Mouse (Mus musculus) forebrain, embryonic 10.5 days (tissue): ENCODE results near the gene Dlec1. TPM values are rescaled to one million over a fixed set of nuclear protein-coding genes. Genes with fewer than 3 reads are reported as not detected.

Source experiments
- DNase-seq: peaks from one replicate; pipeline ENCODE4 v3.0.0-alpha.2; 2017; ENCODE audit warnings: low spot score; ENCODE audit errors: extremely low spot score
- H3K27ac ChIP-seq: fragments of 300-500 bp; sonication (generic); 2 replicates; pipeline ENCODE4 v1.5.1; 2016; ENCODE audit warnings: mild to moderate bottlenecking
- H3K27me3 ChIP-seq: fragments of 300-500 bp; sonication (generic); 2 replicates; pipeline ENCODE4 v1.6.1; 2016; ENCODE audit warnings: mild to moderate bottlenecking; ENCODE audit not compliant: poor library complexity, severe bottlenecking
- H3K36me3 ChIP-seq: fragments of 300-500 bp; sonication (generic); replicated peaks from 2 replicates; pipeline ENCODE4 v1.6.1; 2016; ENCODE audit warnings: mild to moderate bottlenecking, moderate library complexity
- H3K4me1 ChIP-seq: fragments of 300-500 bp; sonication (generic); 2 replicates; pipeline ENCODE4 v1.6.1; 2016
- H3K4me3 ChIP-seq: fragments of 300-500 bp; sonication (generic); 2 replicates; pipeline ENCODE4 v1.5.1; 2016; ENCODE audit warnings: mild to moderate bottlenecking, moderate library complexity
- H3K9me3 ChIP-seq: fragments of 300-500 bp; sonication (generic); 2 replicates; pipeline ENCODE4 v1.6.1; 2016; ENCODE audit warnings: mild to moderate bottlenecking, moderate library complexity
- WGBS: fragments of 180-500 bp; shearing (Covaris S2); methylation state at CpG from one replicate; pipeline ENCODE4 v1.1.7; 2016; 5-methylcytosine and 5-hydroxymethylcytosine counted together
- polyA plus RNA-seq: library from polyadenylated mRNA; unstranded; fragments of >200 nt; fragmentation: Nextera tagmentation; extraction: Ambion mirVana; gene quantifications from 2 replicates; pipeline ENCODE4 v1.2.1, GENCODE M21; 2016

The Dlec1 gene
- polyA plus RNA-seq, 1 experiment from 2014 or later, result 1.1 TPM

GRCm38 (mm10) chr9:119092473-119093418 lies 9.5 kb upstream of the Dlec1 start:
- WGBS, result 3% methylated on average over 45 of the region's 45 CpGs
- peaks cover 78% of the 10 kb centered on the region for H3K4me1 ChIP-seq
- peak overlapping the region; percentile 65 for H3K27ac ChIP-seq
- H3K36me3 ChIP-seq, result no peaks in the 10 kb centered on the region
- peaks cover 78% of the 10 kb centered on the region for H3K27me3 ChIP-seq
- peak overlapping the region; percentile 64 for H3K4me3 ChIP-seq
- peak; percentile 50 for DNase-seq
- H3K9me3 ChIP-seq, result no peaks in the 10 kb centered on the region

- H3K4me1 ChIP-seq, result peaks cover 73% of the 10 kb centered on the region
- DNase-seq, result peak; percentile 61
- H3K36me3 ChIP-seq, result no peaks in the 10 kb centered on the region
- peaks cover 77% of the 10 kb centered on the region for H3K27me3 ChIP-seq
- peak within 1 kb of the TSS; percentile 64 for H3K4me3 ChIP-seq
- peak within 1 kb of the TSS; percentile 65 for H3K27ac ChIP-seq
- H3K9me3 ChIP-seq, result no peaks in the 10 kb centered on the region
- WGBS, result 8% methylated on average over 45 of the region's 45 CpGs
These were observed 8.6 kb upstream of the Dlec1 start, which contains the start of gene Plcd1 for GRCm38 (mm10) chr9:119093419-119094295. TSS of gene Plcd1 (minus strand) at chr9:119093502.

- peaks cover 64% of the 10 kb centered on the region for H3K4me1 ChIP-seq
- no peak overlapping the region for H3K4me3 ChIP-seq
- H3K9me3 ChIP-seq, result no peaks in the 10 kb centered on the region
- DNase-seq, result no peak
- no peaks in the 10 kb centered on the region for H3K36me3 ChIP-seq
- 79% methylated on average over 13 of the region's 13 CpGs for WGBS
- H3K27ac ChIP-seq, result no peak overlapping the region
- peaks cover 73% of the 10 kb centered on the region for H3K27me3 ChIP-seq
These were observed 7.7 kb upstream of the Dlec1 start for GRCm38 (mm10) chr9:119094462-119095109.

- 20% methylated on average over 15 of the region's 15 CpGs for WGBS
- no peak overlapping the region for H3K27ac ChIP-seq
- no peaks in the 10 kb centered on the region for H3K9me3 ChIP-seq
- H3K36me3 ChIP-seq, result no peaks in the 10 kb centered on the region
- H3K4me1 ChIP-seq, result peaks cover 48% of the 10 kb centered on the region
- DNase-seq, result no peak
- no peak overlapping the region for H3K4me3 ChIP-seq
- peaks cover 34% of the 10 kb centered on the region for H3K27me3 ChIP-seq
These were observed 1.9 kb upstream of the Dlec1 start for GRCm38 (mm10) chr9:119100177-119100898.

GRCm38 (mm10) chr9:119102783-119103113 lies 470 bp downstream of the Dlec1 start:
- Histone ChIP-seq H3K4me3 (peak overlapping the region; percentile 76), H3K27me3 (peaks cover 19% of the 10 kb centered on the region), H3K9me3 (no peaks in the 10 kb centered on the region), H3K36me3 (no peaks in the 10 kb centered on the region), H3K27ac (peak overlapping the region; percentile 37; the same call in 1 of the 2 replicates), H3K4me1 (peaks cover 29% of the 10 kb centered on the region)
- 4% methylated on average over 19 of the region's 19 CpGs for WGBS
- DNase-seq, result no peak

- no peak overlapping the region for H3K27ac ChIP-seq
- no peak for DNase-seq
- H3K4me1 ChIP-seq, result peaks cover 29% of the 10 kb centered on the region
- H3K4me3 ChIP-seq, result no peak overlapping the region
- H3K36me3 ChIP-seq, result no peaks in the 10 kb centered on the region
- H3K9me3 ChIP-seq, result no peaks in the 10 kb centered on the region
- WGBS, result 91% methylated on average over 4 of the region's 4 CpGs
- H3K27me3 ChIP-seq, result peaks cover 19% of the 10 kb centered on the region
These were observed 5.3 kb downstream of the Dlec1 start for GRCm38 (mm10) chr9:119107566-119107965.

- Histone ChIP-seq H3K4me1 (peaks cover 19% of the 10 kb centered on the region), H3K4me3 (no peak overlapping the region), H3K27me3 (no peaks in the 10 kb centered on the region), H3K9me3 (no peaks in the 10 kb centered on the region), H3K36me3 (no peaks in the 10 kb centered on the region), H3K27ac (peak overlapping the region; percentile 63; the same call in 1 of the 2 replicates)
- no peak for DNase-seq
- WGBS, result 45% methylated on average over 12 of the region's 12 CpGs
These were observed 7.5 kb downstream of the Dlec1 start for GRCm38 (mm10) chr9:119109685-119110353.

- 51% methylated on average over 3 of the region's 3 CpGs for WGBS
- no peaks in the 10 kb centered on the region for H3K27me3 ChIP-seq
- no peak for DNase-seq
- H3K27ac ChIP-seq, result peak overlapping the region; percentile 63
- H3K4me3 ChIP-seq, result no peak overlapping the region
- peaks cover 19% of the 10 kb centered on the region for H3K4me1 ChIP-seq
- no peaks in the 10 kb centered on the region for H3K9me3 ChIP-seq
- H3K36me3 ChIP-seq, result no peaks in the 10 kb centered on the region
These were observed 8.4 kb downstream of the Dlec1 start for GRCm38 (mm10) chr9:119110640-119111039.

GRCm38 (mm10) chr9:119114911-119115310 lies 12.6 kb downstream of the Dlec1 start:
- Histone ChIP-seq H3K9me3 (no peaks in the 10 kb centered on the region), H3K27ac (no peak overlapping the region), H3K27me3 (no peaks in the 10 kb centered on the region), H3K36me3 (no peaks in the 10 kb centered on the region), H3K4me3 (no peak overlapping the region), H3K4me1 (peaks cover 19% of the 10 kb centered on the region)
- WGBS, result 86% methylated on average over 17 of the region's 17 CpGs
- no peak for DNase-seq

GRCm38 (mm10) chr9:119119409-119120167 lies 17.3 kb downstream of the Dlec1 start:
- DNase-seq, result no peak
- Histone ChIP-seq H3K27me3 (no peaks in the 10 kb centered on the region), H3K36me3 (no peaks in the 10 kb centered on the region), H3K4me3 (no peak overlapping the region), H3K9me3 (no peaks in the 10 kb centered on the region), H3K4me1 (peaks cover 16% of the 10 kb centered on the region), H3K27ac (no peak overlapping the region)
- 89% methylated on average over 19 of the region's 19 CpGs for WGBS

- 80% methylated on average over 3 of the region's 3 CpGs for WGBS
- no peaks in the 10 kb centered on the region for H3K9me3 ChIP-seq
- no peak overlapping the region for H3K4me3 ChIP-seq
- no peak for DNase-seq
- H3K4me1 ChIP-seq, result peaks cover 16% of the 10 kb centered on the region
- no peak overlapping the region for H3K27ac ChIP-seq
- H3K36me3 ChIP-seq, result no peaks in the 10 kb centered on the region
- no peaks in the 10 kb centered on the region for H3K27me3 ChIP-seq
These were observed 17.9 kb downstream of the Dlec1 start for GRCm38 (mm10) chr9:119120168-119120560.
